Mouse (Mus musculus): Measurements from ENCODE around the gene Fstl1.

Fstl1 gene

GRCm38 (mm10) chr16:37871112-37871715, 94.5 kb downstream of the Fstl1 start:
- no peak for DNase-seq

- no peak for DNase-seq
Measured at GRCm38 (mm10) chr16:37874501-37875235, 98.0 kb downstream of the Fstl1 start.

GRCm38 (mm10) chr16:37877406-37877805, 100.7 kb downstream of the Fstl1 start:
- no peak for DNase-seq

- DNase-seq: no peak
Measured at GRCm38 (mm10) chr16:37878951-37879505, 102.4 kb downstream of the Fstl1 start.

GRCm38 (mm10) chr16:37879750-37880419, 103.2 kb downstream of the Fstl1 start:
- DNase-seq: no peak

GRCm38 (mm10) chr16:37881168-37881567, 104.5 kb downstream of the Fstl1 start:
- no peak for DNase-seq
